Mouse (Mus musculus) stomach, embryonic 16.5 days (tissue): ENCODE measurements at regions not wholly inside any gene's neighbourhood (a gene's known extent, or its start where the extent isn't known, plus 50 kb on each side); places are given as distances from the start of the nearest gene placed in this dataset.

Experiments
- ATAC-seq: fragments of 200-750 bp; cut with Nextera tagmentation; 2 replicates; pipeline ENCODE4 v1.8.0; 2017; ENCODE audit warnings: moderate number of reproducible peaks, moderate TSS enrichment; ENCODE audit not compliant: insufficient read depth, low FRiP score
- H3K27ac ChIP-seq: fragments of 300-500 bp; sonication (generic); 2 replicates; pipeline ENCODE4 v1.5.1; 2014; ENCODE audit warnings: low read length
- H3K27me3 ChIP-seq: fragments of 300-500 bp; sonication (generic); 2 replicates; pipeline ENCODE4 v1.6.1; 2014; ENCODE audit warnings: low read length, control low read depth, mixed read lengths; ENCODE audit not compliant: control insufficient read depth, insufficient read depth
- H3K36me3 ChIP-seq: fragments of 300-500 bp; sonication (generic); 2 replicates; pipeline ENCODE4 v1.6.1; 2014; ENCODE audit warnings: low read length; ENCODE audit not compliant: control insufficient read depth, insufficient read depth
- H3K4me1 ChIP-seq: fragments of 300-500 bp; sonication (generic); 2 replicates; pipeline ENCODE4 v1.6.1; 2014; ENCODE audit warnings: low read length, control low read depth, mixed read lengths; ENCODE audit not compliant: control insufficient read depth, insufficient read depth
- H3K4me2 ChIP-seq: fragments of 300-500 bp; sonication (generic); 2 replicates; pipeline ENCODE4 v1.6.1; 2014; ENCODE audit warnings: low read depth, low read length, mixed read lengths
- H3K4me3 ChIP-seq: fragments of 300-500 bp; sonication (generic); replicated peaks from 2 replicates; pipeline ENCODE4 v1.5.1; 2014; ENCODE audit warnings: mild to moderate bottlenecking, low read length
- H3K9ac ChIP-seq: fragments of 300-500 bp; sonication (generic); 2 replicates; pipeline ENCODE4 v1.6.1; 2014; ENCODE audit warnings: low read length
- H3K9me3 ChIP-seq: fragments of 300-500 bp; sonication (generic); replicated peaks from 2 replicates; pipeline ENCODE4 v1.6.1; 2016; ENCODE audit warnings: low read length, control low read depth; ENCODE audit not compliant: control insufficient read depth
- WGBS: fragments of 180-500 bp; shearing (Covaris S2); extraction: QIAGEN DNeasy Blood & Tissue Kit; methylation state at CpG from one replicate; pipeline ENCODE4 v1.1.7; 2014; 5-methylcytosine and 5-hydroxymethylcytosine counted together

- H3K9me3 ChIP-seq, result no peaks in the 10 kb centered on the region
- H3K4me3 ChIP-seq, result no peak overlapping the region
- H3K36me3 ChIP-seq, result no peaks in the 10 kb centered on the region
- H3K27ac ChIP-seq, result no peak overlapping the region
- no peak overlapping the region for H3K4me2 ChIP-seq
- 17% methylated on average over 8 of the region's 8 CpGs for WGBS
- H3K9ac ChIP-seq, result no peak overlapping the region
- no peaks in the 10 kb centered on the region for H3K4me1 ChIP-seq
- H3K27me3 ChIP-seq, result no peaks in the 10 kb centered on the region
- ATAC-seq, result no peak
These were observed 115.6 kb downstream of the Kdr start for GRCm38 (mm10) chr5:75862630-75862991.

- Histone ChIP-seq H3K4me1 (no peaks in the 10 kb centered on the region), H3K9ac (no peak overlapping the region), H3K27ac (no peak overlapping the region), H3K9me3 (no peaks in the 10 kb centered on the region), H3K4me3 (no peak overlapping the region), H3K27me3 (no peaks in the 10 kb centered on the region), H3K4me2 (no peak overlapping the region), H3K36me3 (no peaks in the 10 kb centered on the region)
- WGBS, result 47% methylated on average over 8 of the region's 8 CpGs
- no peak for ATAC-seq
These were observed 116.2 kb downstream of the Kdr start for GRCm38 (mm10) chr5:75861916-75862629.

GRCm38 (mm10) chr5:75859316-75859836 is 118.9 kb downstream of the Kdr start:
- ATAC-seq, result no peak
- H3K9ac ChIP-seq, result no peak overlapping the region
- WGBS, result 83% methylated on average over 8 of the region's 8 CpGs

GRCm38 (mm10) chr5:75850855-75851254 is 127.4 kb downstream of the Kdr start:
- no peak for ATAC-seq
- H3K4me2 ChIP-seq, result no peak overlapping the region
- no peak overlapping the region for H3K9ac ChIP-seq
- H3K27ac ChIP-seq, result no peak overlapping the region
- WGBS, result 79% methylated on average over 4 of the region's 4 CpGs
- no peaks in the 10 kb centered on the region for H3K36me3 ChIP-seq
- no peak overlapping the region for H3K4me3 ChIP-seq
- H3K4me1 ChIP-seq, result no peaks in the 10 kb centered on the region
- no peaks in the 10 kb centered on the region for H3K27me3 ChIP-seq
- no peaks in the 10 kb centered on the region for H3K9me3 ChIP-seq

More at GRCm38 (mm10) chr5:75859316-75859836, 118.9 kb downstream of the Kdr start:
- Histone ChIP-seq H3K9me3 (no peaks in the 10 kb centered on the region), H3K4me1 (no peaks in the 10 kb centered on the region), H3K27ac (no peak overlapping the region), H3K27me3 (no peaks in the 10 kb centered on the region), H3K4me2 (no peak overlapping the region), H3K4me3 (no peak overlapping the region), H3K36me3 (no peaks in the 10 kb centered on the region)

GRCm38 (mm10) chr5:75847966-75848365 is 130.3 kb downstream of the Kdr start:
- H3K4me2 ChIP-seq, result no peak overlapping the region
- no peaks in the 10 kb centered on the region for H3K9me3 ChIP-seq
- no peak overlapping the region for H3K4me3 ChIP-seq
- no peaks in the 10 kb centered on the region for H3K4me1 ChIP-seq
- H3K9ac ChIP-seq, result no peak overlapping the region
- WGBS, result 88% methylated on average over 6 of the region's 6 CpGs
- ATAC-seq, result no peak
- H3K27ac ChIP-seq, result no peak overlapping the region
- no peaks in the 10 kb centered on the region for H3K36me3 ChIP-seq
- H3K27me3 ChIP-seq, result no peaks in the 10 kb centered on the region

GRCm38 (mm10) chr5:75847341-75847740 is 130.9 kb downstream of the Kdr start:
- H3K4me3 ChIP-seq, result no peak overlapping the region
- no peaks in the 10 kb centered on the region for H3K9me3 ChIP-seq
- H3K4me2 ChIP-seq, result no peak overlapping the region
- H3K27ac ChIP-seq, result no peak overlapping the region
- no peak for ATAC-seq
- WGBS, result 85% methylated on average over 3 of the region's 3 CpGs
- H3K36me3 ChIP-seq, result no peaks in the 10 kb centered on the region
- H3K27me3 ChIP-seq, result no peaks in the 10 kb centered on the region
- no peaks in the 10 kb centered on the region for H3K4me1 ChIP-seq
- H3K9ac ChIP-seq, result no peak overlapping the region

- Histone ChIP-seq H3K27ac (no peak overlapping the region), H3K4me2 (no peak overlapping the region), H3K9me3 (no peaks in the 10 kb centered on the region), H3K27me3 (no peaks in the 10 kb centered on the region), H3K4me3 (no peak overlapping the region), H3K36me3 (no peaks in the 10 kb centered on the region), H3K4me1 (no peaks in the 10 kb centered on the region), H3K9ac (no peak overlapping the region)
- 64% methylated on average over 3 of the region's 3 CpGs for WGBS
- no peak for ATAC-seq
These were observed 132.2 kb downstream of the Kdr start for GRCm38 (mm10) chr5:75846016-75846415.

- no peak for ATAC-seq
- no peaks in the 10 kb centered on the region for H3K9me3 ChIP-seq
- H3K9ac ChIP-seq, result no peak overlapping the region
- no peaks in the 10 kb centered on the region for H3K36me3 ChIP-seq
- 71% methylated on average over 3 of the region's 3 CpGs for WGBS
- H3K27ac ChIP-seq, result no peak overlapping the region
- no peaks in the 10 kb centered on the region for H3K4me1 ChIP-seq
- no peak overlapping the region for H3K4me2 ChIP-seq
- H3K4me3 ChIP-seq, result no peak overlapping the region
- H3K27me3 ChIP-seq, result no peaks in the 10 kb centered on the region
These were observed 134.5 kb downstream of the Kdr start for GRCm38 (mm10) chr5:75843807-75844206.

GRCm38 (mm10) chr5:75840421-75840820 is 137.8 kb downstream of the Kdr start:
- H3K9ac ChIP-seq, result no peak overlapping the region
- no peak overlapping the region for H3K4me3 ChIP-seq
- H3K4me1 ChIP-seq, result peaks cover 3% of the 10 kb centered on the region; the same call in 1 of the 2 replicates
- no peak overlapping the region for H3K4me2 ChIP-seq
- H3K36me3 ChIP-seq, result no peaks in the 10 kb centered on the region
- no peaks in the 10 kb centered on the region for H3K9me3 ChIP-seq
- no peak for ATAC-seq
- no peak overlapping the region for H3K27ac ChIP-seq
- WGBS, result 79% methylated on average over 7 of the region's 7 CpGs
- no peaks in the 10 kb centered on the region for H3K27me3 ChIP-seq
